Mouse (Mus musculus) retina, embryonic 14.5 days (tissue): Measurements from ENCODE around the gene 1810013L24Rik.
"Not testable (repeated sequence)": the region's sequence is repeated elsewhere in the genome, so short reads cannot be mapped to it uniquely, and the experiment has no call there.

Experiments
- DNase-seq: peaks from one replicate; pipeline ENCODE4 v3.0.0-alpha.2; 2015; ENCODE audit warnings: low spot score

Gene 1810013L24Rik

DNA sequence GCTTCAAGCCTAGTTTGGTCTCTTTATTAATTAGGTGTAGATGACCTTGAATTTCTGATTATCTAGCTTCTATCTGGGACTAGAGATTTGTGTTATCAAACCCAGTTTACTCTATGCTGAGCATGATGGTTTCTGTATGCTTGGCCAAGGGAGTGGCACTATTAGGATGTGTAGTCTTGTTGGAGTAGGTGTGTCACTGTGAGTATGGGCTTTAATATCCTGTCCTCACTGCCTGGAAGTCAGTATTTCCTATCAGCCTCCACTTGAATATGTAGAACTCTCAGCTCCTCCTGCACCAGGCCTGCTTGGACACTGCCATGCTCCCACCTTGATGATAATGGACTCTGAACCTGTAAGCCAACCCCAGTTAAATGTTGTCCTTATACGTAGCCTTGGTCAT, 7.0 kb downstream of the 1810013L24Rik start:
- DNase-seq = no peak

DNA sequence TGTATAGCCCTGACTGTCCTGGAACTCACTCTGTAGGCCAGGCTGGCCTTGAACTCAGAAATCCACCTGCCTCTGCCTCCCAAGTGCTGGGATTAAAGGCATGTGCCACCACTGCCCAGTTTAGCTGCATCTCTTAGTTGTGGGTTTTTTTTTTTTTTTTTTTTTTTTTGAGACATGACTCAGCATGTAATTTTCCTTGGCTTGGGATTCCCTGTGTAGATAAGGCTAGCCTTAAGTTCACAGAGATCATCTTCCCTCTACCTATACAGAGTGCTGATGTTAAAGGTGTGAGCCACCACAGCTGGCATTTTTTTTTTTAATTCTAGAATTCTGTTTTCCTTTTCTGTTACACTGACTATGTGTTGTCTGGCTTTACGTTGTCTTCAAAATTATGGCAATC, 7.7 kb downstream of the 1810013L24Rik start:
- DNase-seq = no peak

DNA sequence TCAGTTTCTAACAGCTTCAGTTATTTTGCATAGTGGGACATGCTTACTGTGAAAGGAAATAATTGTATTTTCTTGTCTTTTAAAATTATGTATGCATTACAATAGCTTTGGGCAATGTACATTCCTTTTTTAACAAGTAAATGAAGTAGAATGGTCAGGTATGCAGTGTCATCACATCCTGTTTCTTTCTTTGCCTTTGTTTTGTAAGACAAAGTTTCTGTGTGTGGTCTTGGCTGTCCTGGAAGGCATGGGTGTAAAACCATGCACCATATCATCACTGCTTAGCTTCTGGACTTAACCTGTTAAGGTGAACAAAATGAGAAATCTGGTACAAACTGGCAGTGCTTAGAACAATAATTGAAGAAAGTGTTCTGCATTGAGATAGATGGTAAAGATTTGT, 9.0 kb downstream of the 1810013L24Rik start:
- no peak for DNase-seq

DNA sequence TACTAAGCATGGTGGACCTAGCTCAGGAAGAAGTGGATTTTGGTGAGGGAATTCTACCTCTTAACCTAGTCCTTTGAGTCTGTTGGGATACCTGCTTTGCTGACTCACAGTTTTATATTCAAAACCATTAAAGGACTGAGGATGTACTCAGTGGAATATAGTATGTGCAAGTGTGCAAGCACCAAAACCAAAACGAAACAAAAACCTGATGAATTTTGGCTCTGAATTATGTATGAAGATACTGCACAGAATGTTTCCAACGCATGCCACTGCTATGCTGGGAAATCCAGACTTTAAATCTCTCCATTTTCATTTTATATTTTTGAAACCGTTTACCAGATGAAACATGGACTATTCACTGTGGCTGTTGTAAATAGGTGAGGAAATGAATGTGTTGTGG, 10.7 kb downstream of the 1810013L24Rik start:
- DNase-seq = no peak

DNA sequence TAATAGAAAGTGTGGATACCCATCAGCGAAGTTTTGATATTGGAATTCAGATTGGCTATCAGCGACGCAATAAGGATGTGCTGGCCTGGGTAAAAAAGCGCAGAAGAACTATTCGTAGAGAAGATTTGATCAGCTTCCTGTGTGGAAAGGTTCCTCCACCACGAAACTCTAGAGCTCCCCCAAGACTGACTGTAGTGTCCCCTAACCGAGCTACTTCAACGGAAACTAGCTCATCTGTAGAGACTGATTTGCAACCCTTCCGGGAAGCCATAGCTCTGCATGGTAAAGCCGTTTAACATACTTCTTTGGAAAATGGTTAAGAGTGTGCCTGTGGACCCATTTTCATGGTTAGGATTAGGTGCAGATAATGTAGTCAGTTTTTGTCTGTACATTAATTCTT, 13.1 kb downstream of the 1810013L24Rik start:
- DNase-seq = no peak

DNA sequence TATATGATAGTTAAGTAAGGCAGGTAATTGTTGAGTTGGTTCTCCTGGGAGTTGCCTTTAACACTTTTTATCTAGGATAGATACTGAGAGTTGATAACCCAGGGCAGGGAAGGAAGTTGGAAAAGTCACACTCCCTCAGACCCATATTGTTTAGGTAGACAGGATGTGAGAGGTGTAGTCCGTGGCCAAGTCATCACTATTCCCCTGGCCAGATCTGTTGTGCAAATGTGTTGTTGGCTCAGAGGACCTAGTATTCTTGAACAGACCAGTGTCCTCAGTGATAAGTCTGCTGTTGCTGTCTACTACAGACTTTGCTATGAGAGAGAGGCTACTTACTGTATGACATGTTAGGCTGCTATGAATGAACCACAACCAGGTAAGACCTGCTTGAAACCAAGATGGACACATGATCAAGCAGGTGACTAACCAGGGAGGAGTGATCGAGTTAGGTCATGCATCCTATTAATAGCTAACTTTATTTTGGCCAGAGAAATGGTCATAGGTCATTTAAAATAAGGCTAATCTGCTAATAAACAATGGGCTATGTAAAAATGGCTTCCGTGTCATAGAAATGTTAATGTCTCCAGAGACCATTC, 13.8 kb downstream of the 1810013L24Rik start:
- no peak for DNase-seq

DNA sequence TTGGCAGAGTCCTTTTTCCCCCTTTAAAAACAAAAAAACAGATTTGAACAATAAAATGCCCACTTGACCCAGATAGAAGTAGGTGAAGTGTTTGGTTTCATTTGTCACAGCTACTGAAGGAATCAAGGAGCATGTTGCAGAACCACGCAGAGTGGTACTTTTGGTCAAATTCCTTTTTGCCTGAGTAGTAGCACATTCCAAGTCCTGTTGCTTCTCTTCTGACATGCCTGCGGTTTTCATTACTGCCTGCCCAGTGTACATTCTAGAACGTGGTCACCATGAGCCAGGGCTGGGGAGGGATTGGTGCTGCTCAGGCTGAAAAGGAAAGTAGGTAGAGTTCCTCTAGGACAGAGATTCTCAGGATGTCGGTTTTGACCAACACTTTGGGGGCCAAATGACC, 16.1 kb downstream of the 1810013L24Rik start:
- DNase-seq = no peak

DNA sequence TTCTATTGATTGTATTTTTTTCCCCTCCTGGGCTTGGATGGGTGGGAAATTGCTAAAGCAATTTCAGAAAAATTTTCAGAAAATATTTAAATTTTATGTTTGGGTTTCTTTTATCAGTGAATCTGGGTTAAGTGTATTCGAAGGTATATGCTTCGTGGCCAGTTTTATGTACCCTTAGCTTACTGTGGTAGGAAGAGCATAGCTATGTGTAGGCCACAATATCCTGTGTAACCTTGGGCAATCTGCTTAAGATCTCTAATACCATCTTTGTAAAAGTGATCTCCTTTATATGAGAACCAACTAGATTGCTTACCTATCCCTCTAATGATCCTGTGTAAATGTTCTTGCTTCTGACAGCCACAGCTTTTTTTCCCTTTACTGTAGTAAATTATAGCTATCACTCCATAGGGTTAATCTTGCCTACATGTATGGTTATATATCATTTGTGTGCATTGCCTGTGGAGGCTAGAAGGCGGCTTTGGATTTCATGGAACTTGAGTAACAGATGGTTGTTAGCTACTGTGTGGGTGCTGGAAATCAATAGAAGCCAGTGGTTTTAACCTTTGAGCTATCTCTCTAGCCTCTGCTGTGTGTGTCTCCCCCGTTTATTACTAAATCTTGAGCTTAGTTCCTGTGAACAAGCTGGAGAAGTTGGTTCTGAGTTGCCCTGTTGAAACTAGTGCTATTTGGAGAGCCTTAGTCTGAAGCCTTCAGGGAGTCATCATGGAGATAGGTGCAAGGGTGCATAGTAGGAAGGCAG, 18.6 kb downstream of the 1810013L24Rik start:
- DNase-seq = no peak

DNA sequence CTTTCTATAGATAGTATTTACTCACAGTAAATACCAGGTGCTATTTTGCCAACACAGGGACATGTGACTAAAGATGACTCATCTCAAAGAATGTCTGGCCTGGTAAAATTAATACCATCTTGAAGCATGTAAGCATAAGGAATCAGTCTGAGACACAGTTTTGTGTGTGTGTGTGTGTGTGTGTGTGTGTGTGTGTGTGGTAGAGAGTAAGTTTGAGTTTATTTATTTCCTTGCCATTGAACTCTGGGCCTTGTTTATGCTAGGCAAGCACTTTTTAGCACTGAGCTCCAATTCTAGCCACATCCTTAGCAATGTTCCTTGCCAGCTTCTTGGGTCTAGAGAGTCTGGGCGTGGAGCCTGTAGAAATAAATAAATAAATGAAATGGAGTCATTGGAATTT, 20.0 kb downstream of the 1810013L24Rik start:
- DNase-seq = no peak

DNA sequence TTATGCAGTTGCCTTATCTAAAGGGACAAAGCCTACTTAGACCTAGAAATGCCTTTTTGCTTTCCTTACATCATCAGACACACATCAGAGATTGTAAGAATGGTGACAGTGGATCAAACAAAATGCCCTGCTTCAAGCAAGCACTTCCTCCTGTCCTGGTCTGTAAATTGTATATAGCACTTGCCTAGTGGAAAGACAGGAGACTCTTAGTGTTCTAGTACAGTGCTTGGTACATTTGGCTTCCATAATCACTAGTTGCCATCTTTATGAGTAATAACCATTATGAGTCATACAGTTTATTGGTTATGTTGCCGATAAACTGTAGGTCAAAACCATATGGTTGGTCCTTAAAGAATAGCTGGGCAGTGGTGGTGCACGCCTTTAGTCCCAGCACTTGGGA, 25.2 kb downstream of the 1810013L24Rik start:
- DNase-seq = no peak

DNA sequence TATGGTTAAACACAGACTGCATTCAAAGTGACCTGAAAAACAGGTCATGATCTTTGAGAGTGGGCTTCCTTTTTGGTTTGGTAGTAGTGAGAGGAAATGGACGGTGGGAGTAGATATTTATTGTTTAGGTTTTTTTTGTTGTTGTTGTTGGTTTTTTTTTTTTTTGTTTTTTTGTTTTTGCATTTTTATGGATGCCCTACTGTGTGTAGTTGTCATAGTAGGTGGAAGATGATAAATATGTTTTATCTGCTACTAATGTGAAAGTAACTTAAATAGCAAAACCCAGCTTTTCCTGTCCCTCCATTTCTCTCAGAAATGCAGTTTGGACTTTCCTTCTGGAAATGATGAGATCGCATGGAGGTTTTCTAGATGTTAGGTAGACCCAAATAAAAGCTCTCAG, 26.9 kb downstream of the 1810013L24Rik start:
- no peak for DNase-seq

DNA sequence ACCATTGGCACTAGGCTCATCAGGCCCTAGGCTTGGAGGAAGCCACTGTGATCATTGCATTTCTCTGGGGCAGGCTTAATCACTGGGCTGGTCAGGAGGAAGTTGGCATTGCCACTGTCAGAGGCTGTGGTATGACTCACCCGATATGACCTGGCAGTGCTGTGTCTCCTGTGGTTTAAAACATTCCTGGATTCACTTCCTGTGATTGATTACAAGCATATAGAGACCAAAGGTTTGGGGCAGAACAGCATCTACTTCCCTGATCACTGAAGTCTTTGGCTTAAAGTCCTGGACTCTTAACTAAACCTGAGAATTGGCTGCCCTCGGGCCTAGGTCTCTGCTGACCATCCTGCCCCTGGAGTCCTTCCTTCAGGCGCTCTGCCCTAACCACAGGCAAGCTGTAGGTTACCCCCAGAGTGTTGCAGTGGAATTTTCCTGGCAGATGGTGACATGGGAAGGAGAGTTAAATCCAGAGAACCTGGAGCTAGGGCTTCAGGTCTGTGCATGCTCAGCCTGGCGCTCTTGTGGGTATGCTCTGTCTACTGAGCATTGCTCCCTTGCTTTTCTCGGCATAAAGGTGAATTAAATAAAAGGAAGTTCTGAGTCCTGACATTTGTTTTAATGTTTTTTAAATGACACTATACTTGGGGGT, 32.6 kb downstream of the 1810013L24Rik start:
- DNase-seq = no peak

DNA sequence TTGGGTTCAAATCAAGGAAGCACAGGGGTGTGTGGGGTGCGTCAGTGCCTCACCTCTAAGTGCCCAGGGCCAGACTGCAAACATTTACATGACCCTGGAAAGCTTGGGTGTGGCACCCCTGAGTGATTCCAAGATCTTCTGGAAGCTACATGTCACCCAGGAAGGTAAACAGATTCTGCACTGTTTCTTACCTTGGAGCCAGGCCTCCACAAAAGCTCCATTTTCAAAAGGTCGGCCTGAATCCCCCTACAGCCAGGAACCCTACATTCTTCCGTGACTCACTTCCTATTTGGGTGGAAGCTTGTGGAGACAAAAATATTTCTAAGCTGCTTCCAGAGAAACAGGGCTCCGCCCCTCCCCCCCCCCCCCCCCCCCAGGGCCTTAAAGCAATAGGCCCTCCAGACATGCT, 34.3 kb downstream of the 1810013L24Rik start:
- DNase-seq = no peak

DNA sequence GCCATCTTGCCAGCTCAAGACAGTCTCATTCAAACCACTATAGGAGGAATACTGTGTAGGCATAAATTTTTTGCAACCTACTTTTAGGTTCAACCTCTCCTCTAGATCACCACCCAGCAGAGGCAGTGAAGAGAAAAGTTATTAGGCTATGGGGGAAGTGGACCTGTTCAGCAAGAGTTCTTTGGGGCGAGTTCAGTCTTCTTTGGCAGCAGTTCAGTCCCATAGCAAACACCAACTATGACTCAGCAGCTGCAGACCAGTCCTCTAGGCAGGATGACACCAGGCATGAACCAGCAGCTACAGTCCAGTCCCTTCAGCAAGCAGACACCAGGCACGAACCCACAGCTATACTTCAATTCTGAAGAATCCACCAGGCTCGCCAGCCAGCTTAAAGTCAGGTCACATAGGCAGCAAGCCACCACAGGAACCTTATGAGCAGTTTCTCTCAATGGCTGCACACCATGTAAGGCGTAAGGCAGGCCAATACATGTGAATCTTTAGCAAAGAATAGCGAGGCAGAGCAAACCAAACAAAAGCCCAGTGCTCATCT, 37.6 kb downstream of the 1810013L24Rik start:
- no peak for DNase-seq

DNA sequence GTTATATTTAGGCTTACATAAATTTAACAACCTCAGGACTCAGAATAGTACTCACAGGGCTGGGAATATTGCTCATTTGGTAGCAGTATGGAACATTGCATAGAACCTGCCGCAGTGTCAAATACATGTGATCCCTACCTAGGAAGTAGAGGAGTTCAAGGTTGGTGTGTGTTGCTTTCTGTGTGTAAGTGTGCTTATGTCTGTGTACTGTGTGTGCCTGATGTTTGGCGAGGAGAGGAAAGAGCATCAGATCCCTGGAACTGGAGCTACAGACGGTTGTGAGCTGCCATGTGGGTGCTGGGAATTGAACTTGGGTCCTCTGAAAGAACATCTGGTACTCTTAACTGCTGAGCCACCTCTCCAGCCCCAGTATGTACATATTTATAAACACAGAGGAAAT, 38.6 kb downstream of the 1810013L24Rik start:
- no peak for DNase-seq

DNA sequence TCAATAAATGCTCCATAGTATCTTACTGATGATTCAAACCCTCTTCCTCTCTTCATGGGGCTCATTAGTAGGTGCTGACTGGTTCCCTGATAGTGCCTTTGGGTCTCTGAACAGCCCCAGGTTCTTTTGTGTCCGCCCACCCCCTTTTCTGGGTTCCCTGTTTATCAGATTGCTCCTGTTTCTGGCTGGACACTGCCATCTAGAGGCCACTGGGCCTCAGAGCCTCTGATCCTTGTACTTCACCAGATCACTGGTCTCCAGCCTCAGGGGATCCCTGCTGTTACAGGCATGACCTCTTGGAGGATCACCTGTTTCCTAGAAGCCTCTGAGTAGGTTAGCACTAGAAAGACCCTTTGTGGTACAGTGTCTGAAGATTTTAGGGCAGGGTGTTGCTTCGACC, 39.8 kb downstream of the 1810013L24Rik start:
- DNase-seq = peak; percentile 86

DNA sequence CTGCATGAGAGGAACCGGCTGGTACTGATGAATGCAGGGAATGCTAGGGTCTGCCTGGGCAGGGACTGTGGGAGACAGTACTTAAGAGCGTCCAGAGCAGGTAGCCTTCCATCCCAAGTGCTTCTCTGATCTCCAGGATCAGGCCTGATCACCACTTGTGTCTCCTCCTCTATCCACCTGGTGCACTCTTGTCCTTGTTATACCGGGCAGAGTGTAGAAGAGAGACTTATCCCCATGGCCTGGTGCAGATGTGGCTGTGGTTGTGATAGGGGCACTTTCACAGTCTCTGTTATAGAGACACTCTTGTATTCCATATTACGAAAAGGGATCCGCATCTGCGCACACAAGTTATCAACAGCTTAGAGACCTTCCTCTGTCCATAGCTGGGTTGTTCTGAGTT, 41.5 kb downstream of the 1810013L24Rik start:
- no peak for DNase-seq

DNA sequence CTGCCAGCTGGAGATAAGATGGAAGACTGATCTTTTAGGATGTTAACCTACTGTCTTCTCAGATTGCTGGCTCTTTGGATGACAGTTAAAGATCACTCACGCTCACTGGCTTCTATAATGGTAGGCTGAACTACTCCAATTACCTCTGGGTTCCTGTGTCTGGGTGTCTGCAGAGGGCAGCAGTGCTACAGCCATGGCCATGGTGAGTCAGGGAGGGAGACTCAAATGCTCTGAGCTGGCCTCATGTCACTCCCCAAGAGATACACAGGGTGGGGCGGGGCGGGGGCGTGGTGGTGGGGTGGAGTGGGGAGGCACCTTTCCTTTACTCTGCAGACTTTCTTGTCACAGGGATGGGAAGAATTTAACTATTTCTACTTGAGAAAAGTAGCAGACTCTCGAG, 42.1 kb downstream of the 1810013L24Rik start:
- DNase-seq = no peak

DNA sequence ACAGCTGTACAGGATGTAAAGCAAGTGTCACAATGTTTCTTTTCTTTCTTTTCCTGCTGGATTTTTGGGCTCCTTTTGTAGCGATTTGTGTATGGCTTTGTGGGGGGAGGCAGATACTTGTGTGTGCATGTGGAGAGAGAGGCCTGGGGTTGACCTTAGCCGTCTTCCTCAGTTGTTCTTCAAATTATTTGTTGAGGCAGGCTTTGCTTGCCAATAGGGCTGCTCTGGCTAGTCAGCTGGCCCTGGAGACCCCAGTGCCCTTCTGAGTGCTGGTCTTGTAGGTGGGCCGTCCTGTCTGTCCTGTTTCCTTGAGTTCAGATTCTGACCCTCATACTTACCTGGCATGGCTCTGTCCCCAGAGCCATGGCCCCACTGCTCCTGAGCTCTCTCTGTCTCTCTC, 42.6 kb downstream of the 1810013L24Rik start:
- no peak for DNase-seq

DNA sequence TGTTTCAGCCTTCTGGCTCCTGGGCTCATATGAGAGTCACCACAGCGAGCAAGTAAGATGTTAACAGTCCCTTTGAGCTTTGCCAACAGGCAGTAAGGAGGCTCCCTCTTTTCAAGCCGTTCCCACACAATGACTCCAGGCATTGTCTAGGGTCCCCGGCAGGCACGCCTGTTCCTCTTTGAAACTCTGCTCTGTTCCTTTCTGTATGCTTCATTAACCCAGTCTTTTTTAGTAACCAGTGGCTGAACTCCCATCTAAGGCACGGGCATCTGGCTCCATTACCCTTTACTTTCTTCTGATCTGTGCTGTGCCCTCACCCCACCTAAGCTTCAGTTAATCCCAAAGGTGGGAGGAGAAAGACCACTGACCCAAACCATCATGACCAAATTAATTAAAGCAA, 50.2 kb downstream of the 1810013L24Rik start:
- DNase-seq = peak; percentile 10

DNA sequence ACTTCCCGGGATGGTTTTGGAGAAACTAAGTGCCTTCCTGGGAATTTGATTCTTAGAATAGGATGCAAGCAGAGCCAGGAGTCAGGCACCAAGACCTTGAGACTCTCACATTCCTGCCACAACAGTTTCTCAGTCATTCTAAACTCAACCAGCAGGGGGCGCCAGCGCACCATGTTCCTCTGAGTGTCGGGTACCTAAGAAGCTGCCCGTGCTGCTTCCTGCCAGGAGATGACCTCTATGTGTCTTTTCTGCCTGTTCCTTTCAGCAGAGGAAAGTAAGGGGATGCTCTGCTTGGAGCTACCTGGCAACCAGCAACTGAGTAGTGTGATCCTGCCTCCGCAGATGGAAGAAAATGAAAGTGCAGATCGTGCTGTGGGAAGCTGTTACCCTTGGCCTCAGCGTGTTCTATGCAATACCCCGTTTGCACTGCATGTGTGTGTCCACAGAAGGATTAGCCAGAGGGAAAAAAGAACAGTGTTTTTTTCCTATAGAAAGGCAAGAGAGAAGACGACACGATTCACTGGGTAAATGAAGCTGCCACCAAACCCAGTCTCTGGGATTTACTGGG, 53.9 kb downstream of the 1810013L24Rik start:
- peak; percentile 92 for DNase-seq

DNA sequence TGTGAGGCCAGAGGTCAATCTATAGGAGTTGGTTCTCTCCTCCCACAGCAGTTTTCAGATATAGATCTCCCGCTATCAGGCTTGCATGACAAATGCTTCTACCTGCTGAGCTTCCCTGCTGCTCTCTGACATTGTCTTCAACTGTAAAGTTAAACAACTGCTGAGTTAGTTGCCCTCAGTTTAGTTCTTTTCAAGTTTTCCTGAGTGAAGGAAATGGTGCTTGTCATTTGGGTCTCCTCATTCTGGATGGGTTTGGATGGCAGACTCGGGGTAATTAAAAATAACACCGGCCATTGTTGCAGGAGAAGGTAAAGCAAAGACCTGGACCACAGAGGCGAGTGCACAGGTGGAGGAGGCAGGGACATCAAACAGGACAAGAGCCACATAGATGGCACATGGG, 64.3 kb downstream of the 1810013L24Rik start:
- DNase-seq = not testable (repeated sequence)

DNA sequence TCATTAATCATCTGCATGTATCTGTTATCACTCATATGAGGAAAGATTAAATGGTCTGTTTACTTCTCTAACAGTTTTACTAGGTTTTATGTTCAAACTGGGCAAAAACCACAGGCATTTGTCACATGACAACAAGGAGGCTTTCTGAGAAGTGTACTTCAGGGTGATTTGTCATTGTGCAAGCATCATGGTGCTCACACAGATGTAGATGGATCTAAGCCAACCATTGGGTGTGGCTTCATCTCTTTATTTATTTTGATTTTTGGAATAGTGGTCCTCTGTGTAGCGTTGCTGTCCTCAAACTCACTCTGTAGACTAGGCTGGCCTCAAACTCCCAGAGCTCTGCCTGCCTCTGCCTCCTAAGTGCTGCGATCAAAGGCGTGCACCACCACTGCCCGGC, 65.4 kb downstream of the 1810013L24Rik start:
- no peak for DNase-seq
